Mouse (Mus musculus) forebrain, embryonic 16.5 days (tissue): ENCODE data around the gene Fcho1. TPM values are rescaled to one million over a fixed set of nuclear protein-coding genes. Genes with fewer than 3 reads are reported as not detected.

ENCODE experiments used
- ATAC-seq: fragments of 200-750 bp; cut with Nextera tagmentation; 2 replicates; pipeline ENCODE4 v1.8.0; 2017; ENCODE audit warnings: mild to moderate bottlenecking, moderate library complexity
- H3K27ac ChIP-seq: fragments of 300-500 bp; sonication (generic); 2 replicates; pipeline ENCODE4 v1.5.1; 2014; ENCODE audit warnings: low read length, control low read depth
- H3K27me3 ChIP-seq: fragments of 300-500 bp; sonication (generic); replicated peaks from 2 replicates; pipeline ENCODE4 v1.6.1; 2014; ENCODE audit warnings: low read length; ENCODE audit not compliant: control insufficient read depth, insufficient read depth
- H3K36me3 ChIP-seq: fragments of 300-500 bp; sonication (generic); 2 replicates; pipeline ENCODE4 v1.6.1; 2014; ENCODE audit not compliant: control insufficient read depth, insufficient read depth
- H3K4me1 ChIP-seq: fragments of 300-500 bp; sonication (generic); replicated peaks from 2 replicates; pipeline ENCODE4 v1.6.1; 2014; ENCODE audit warnings: low read length; ENCODE audit not compliant: control insufficient read depth, insufficient read depth
- H3K4me2 ChIP-seq: fragments of 300-500 bp; sonication (generic); 2 replicates; pipeline ENCODE4 v1.6.1; 2014; ENCODE audit warnings: mild to moderate bottlenecking, low read length, control low read depth
- H3K4me3 ChIP-seq: fragments of 300-500 bp; sonication (generic); replicated peaks from 2 replicates; pipeline ENCODE4 v1.5.1; 2014; ENCODE audit warnings: mild to moderate bottlenecking, low read length, control low read depth
- H3K9ac ChIP-seq: fragments of 300-500 bp; sonication (generic); replicated peaks from 2 replicates; pipeline ENCODE4 v1.6.1; 2014; ENCODE audit warnings: low read depth, low read length, control low read depth
- H3K9me3 ChIP-seq: fragments of 300-500 bp; sonication (generic); 2 replicates; pipeline ENCODE4 v1.6.1; 2016; ENCODE audit warnings: low read length; ENCODE audit not compliant: control insufficient read depth
- WGBS: fragments of 180-500 bp; shearing (Covaris S2); extraction: QIAGEN DNeasy Blood & Tissue Kit; methylation state at CpG from one replicate; pipeline ENCODE4 v1.1.7; 2014; 5-methylcytosine and 5-hydroxymethylcytosine counted together
- polyA plus RNA-seq: library from polyadenylated mRNA; unstranded; fragments of >200 nt; fragmentation: Nextera tagmentation; extraction: Ambion mirVana; gene quantifications from 2 replicates; pipeline ENCODE4 v1.2.1, GENCODE M21; 2015

Fcho1 gene
- polyA plus RNA-seq, 1 experiment from 2014 or later: 100 TPM

- H3K36me3 ChIP-seq: no peaks in the 10 kb centered on the region
- H3K9me3 ChIP-seq: no peaks in the 10 kb centered on the region
- ATAC-seq: no peak
- peaks cover 14% of the 10 kb centered on the region for H3K4me1 ChIP-seq
- 10% methylated on average over 16 of the region's 16 CpGs for WGBS
- H3K4me3 ChIP-seq: peak overlapping the region; percentile 24
- peaks cover 62% of the 10 kb centered on the region for H3K27me3 ChIP-seq
- peak overlapping the region; percentile 42 for H3K4me2 ChIP-seq
- H3K27ac ChIP-seq: no peak overlapping the region
- H3K9ac ChIP-seq: peak overlapping the region; percentile 32
Measured at GRCm38 (mm10) chr8:71679116-71679515, 46.4 kb downstream of the Fcho1 start.

DNA sequence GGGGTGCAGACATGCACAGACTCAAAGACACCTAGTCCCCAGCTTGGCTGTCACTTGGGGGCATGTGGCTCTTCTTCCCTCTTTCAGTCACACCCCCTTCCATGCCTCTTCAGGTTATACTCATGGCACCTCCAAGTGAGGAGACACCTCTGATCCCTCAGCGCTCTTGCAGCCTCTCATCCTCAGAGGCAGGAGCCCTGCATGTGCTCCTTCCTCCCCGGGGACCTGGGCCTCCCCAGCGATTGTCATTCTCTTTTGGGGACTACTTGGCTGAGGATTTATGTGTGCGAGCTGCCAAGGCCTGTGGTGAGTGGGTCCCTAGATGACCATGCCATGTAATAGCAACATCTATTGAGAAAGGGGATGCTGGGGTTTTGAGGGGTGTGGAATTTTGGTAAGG lies 47.3 kb downstream of the Fcho1 start:
- peaks cover 53% of the 10 kb centered on the region for H3K27me3 ChIP-seq
- H3K9ac ChIP-seq: no peak overlapping the region
- no peak overlapping the region for H3K27ac ChIP-seq
- no peaks in the 10 kb centered on the region for H3K36me3 ChIP-seq
- no peak overlapping the region for H3K4me3 ChIP-seq
- peaks cover 14% of the 10 kb centered on the region for H3K4me1 ChIP-seq
- H3K4me2 ChIP-seq: no peak overlapping the region
- no peaks in the 10 kb centered on the region for H3K9me3 ChIP-seq
- no peak for ATAC-seq
- 55% methylated on average over 4 of the region's 4 CpGs for WGBS

DNA sequence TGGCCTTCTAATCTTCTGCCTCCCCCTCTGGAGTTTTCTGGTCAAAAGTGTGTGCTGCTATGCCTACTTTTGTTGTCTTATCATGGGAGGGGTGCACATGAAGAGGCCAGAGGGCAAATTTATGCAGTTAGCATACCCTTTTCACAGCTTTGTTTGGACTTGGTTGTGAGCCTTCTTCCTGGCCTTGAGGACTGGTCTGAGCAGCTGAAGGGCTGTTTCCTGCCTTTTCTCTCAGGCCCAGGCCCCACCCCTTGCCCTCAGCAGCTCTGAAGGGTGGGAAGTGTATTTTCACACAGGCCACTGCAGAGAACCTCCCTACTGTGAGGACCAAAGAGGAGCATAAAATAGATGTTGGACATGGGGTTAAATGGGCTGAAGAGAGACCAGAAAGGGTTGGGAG lies 48.0 kb downstream of the Fcho1 start:
- peaks cover 46% of the 10 kb centered on the region for H3K27me3 ChIP-seq
- H3K4me2 ChIP-seq: no peak overlapping the region
- H3K36me3 ChIP-seq: no peaks in the 10 kb centered on the region
- H3K9me3 ChIP-seq: no peaks in the 10 kb centered on the region
- H3K4me1 ChIP-seq: peaks cover 17% of the 10 kb centered on the region
- no peak overlapping the region for H3K27ac ChIP-seq
- no peak for ATAC-seq
- H3K9ac ChIP-seq: no peak overlapping the region
- H3K4me3 ChIP-seq: no peak overlapping the region

- peaks cover 39% of the 10 kb centered on the region for H3K27me3 ChIP-seq
- peak overlapping the region; percentile 76 for H3K4me2 ChIP-seq
- H3K9ac ChIP-seq: no peak overlapping the region
- no peaks in the 10 kb centered on the region for H3K9me3 ChIP-seq
- no peak for ATAC-seq
- H3K27ac ChIP-seq: no peak overlapping the region
- H3K36me3 ChIP-seq: no peaks in the 10 kb centered on the region
- H3K4me1 ChIP-seq: peaks cover 24% of the 10 kb centered on the region
- WGBS: 55% methylated on average over 9 of the region's 9 CpGs
- peak overlapping the region; percentile 76 for H3K4me3 ChIP-seq
Measured at GRCm38 (mm10) chr8:71676803-71677202, 48.7 kb downstream of the Fcho1 start.

DNA sequence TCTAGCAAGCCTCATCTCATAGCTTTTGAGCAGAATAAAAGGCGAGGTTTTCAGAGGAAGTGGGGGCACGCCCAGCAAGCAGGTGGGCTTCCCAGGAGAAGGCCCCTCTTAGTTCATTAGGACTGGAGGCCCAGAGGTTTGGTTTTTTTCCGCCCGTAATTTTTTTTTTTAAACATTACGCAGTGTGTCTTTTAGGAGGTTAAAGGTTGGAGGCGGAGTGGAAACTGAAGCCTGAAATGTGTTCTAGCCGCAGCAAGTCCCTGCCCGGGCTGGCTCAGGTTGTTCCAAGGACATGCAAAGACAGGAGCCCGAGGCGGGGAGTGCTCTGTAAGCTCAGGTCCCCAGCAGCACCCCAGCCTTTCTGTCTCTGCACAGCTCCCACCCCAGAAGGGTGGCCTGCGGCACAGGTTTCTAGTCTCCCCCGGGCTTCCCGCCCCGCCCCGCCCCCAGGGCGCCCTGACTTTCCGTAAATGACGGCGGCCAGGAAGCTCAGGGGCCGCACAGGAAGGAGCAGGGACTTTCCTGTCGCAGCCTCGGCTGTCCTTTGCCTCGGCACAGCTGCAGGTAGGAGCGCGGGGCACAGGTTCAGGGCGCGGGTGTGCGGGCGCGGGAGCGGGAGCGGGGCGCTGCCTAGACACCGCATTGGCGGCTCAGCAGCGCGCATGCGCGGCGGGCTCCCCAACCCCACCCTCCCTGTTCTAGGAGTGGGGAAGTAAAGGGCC lies 49.3 kb downstream of the Fcho1 start, which contains the start of gene Jak3:
TSS of gene Jak3 (plus strand) at position 277 of the 722 bp plus-strand sequence.
- peak; percentile 56 for ATAC-seq
- Histone ChIP-seq H3K27ac (peak within 1 kb of the TSS; percentile 42; the same call in 1 of the 2 replicates), H3K4me1 (peaks cover 24% of the 10 kb centered on the region), H3K9ac (peak within 1 kb of the TSS; percentile 85), H3K36me3 (no peaks in the 10 kb centered on the region), H3K27me3 (peaks cover 33% of the 10 kb centered on the region), H3K4me3 (peak within 1 kb of the TSS; percentile 76), H3K4me2 (peak within 1 kb of the TSS; percentile 76), H3K9me3 (no peaks in the 10 kb centered on the region)
- WGBS: 5% methylated on average over 30 of the region's 40 CpGs

- WGBS: 30% methylated on average over 9 of the region's 9 CpGs
- no peaks in the 10 kb centered on the region for H3K9me3 ChIP-seq
- no peak overlapping the region for H3K9ac ChIP-seq
- peaks cover 24% of the 10 kb centered on the region for H3K4me1 ChIP-seq
- H3K4me2 ChIP-seq: peak overlapping the region; percentile 76
- H3K27ac ChIP-seq: no peak overlapping the region
- ATAC-seq: no peak
- H3K4me3 ChIP-seq: no peak overlapping the region; the same call in 1 of the 2 replicates
- H3K36me3 ChIP-seq: no peaks in the 10 kb centered on the region
- peaks cover 26% of the 10 kb centered on the region for H3K27me3 ChIP-seq
Measured at GRCm38 (mm10) chr8:71675456-71676019, 50.0 kb downstream of the Fcho1 start.

- Histone ChIP-seq H3K27ac (no peak overlapping the region), H3K9me3 (no peaks in the 10 kb centered on the region), H3K9ac (no peak overlapping the region), H3K4me3 (no peak overlapping the region), H3K4me1 (peaks cover 27% of the 10 kb centered on the region), H3K36me3 (no peaks in the 10 kb centered on the region), H3K27me3 (peaks cover 14% of the 10 kb centered on the region), H3K4me2 (no peak overlapping the region)
- ATAC-seq: no peak
- WGBS: 49% methylated on average over 2 of the region's 2 CpGs
Measured at GRCm38 (mm10) chr8:71674071-71674470, 51.4 kb downstream of the Fcho1 start.

- no peak for ATAC-seq
- peak overlapping the region; percentile 84 for H3K4me2 ChIP-seq
- no peaks in the 10 kb centered on the region for H3K9me3 ChIP-seq
- peak overlapping the region; percentile 71 for H3K9ac ChIP-seq
- WGBS: 46% methylated on average over 6 of the region's 6 CpGs
- peaks cover 43% of the 10 kb centered on the region for H3K4me1 ChIP-seq
- peak overlapping the region; percentile 88 for H3K27ac ChIP-seq
- peak overlapping the region; percentile 68 for H3K4me3 ChIP-seq
- no peaks in the 10 kb centered on the region; the same call in 1 of the 2 replicates for H3K27me3 ChIP-seq
- no peaks in the 10 kb centered on the region for H3K36me3 ChIP-seq
Measured at GRCm38 (mm10) chr8:71672168-71672735, 53.3 kb downstream of the Fcho1 start.

DNA sequence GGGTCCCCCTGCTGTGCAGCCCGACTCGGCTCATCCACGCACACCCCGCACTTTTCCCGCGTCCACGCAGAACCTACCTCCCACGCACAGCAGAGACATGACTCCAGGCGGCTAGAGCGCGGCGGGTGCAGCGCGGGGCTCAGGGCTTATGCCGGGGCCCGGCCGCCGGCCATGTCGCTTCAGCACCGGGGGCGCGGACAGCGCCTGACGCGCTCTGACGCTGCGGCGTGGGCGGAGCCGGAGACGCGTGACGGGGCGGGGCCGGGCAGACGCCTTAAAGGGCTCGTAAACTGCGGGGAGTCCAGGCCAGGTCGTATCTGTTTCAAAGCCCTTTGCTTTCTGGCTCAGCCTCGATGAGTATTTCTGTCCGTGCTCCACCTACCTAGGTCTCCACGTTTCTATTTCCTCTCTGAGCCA lies 54.0 kb downstream of the Fcho1 start, which contains the start of gene Unc13a:
TSS of gene Unc13a (minus strand) at position 209 of the 417 bp plus-strand sequence.
- peak within 1 kb of the TSS; percentile 68 for H3K4me3 ChIP-seq
- H3K27me3 ChIP-seq: no peaks in the 10 kb centered on the region
- 0% methylated on average over 42 of the region's 42 CpGs for WGBS
- H3K9ac ChIP-seq: peak within 1 kb of the TSS; percentile 71
- no peaks in the 10 kb centered on the region for H3K36me3 ChIP-seq
- peak; percentile 72 for ATAC-seq
- peak within 1 kb of the TSS; percentile 84 for H3K4me2 ChIP-seq
- H3K9me3 ChIP-seq: no peaks in the 10 kb centered on the region
- H3K4me1 ChIP-seq: peaks cover 46% of the 10 kb centered on the region
- peak within 1 kb of the TSS; percentile 88 for H3K27ac ChIP-seq
